Mouse (Mus musculus) myocyte (in vitro differentiated cells): ENCODE results near the gene Stxbp3. TPM values are rescaled to one million over a fixed set of nuclear protein-coding genes. Genes with fewer than 3 reads are reported as not detected.

Experiments used
- H3K27me3 ChIP-seq: one replicate; pipeline ENCODE4 v1.6.1; 2011; ENCODE audit not compliant: control insufficient read depth, insufficient read depth, insufficient read length
- H3K36me3 ChIP-seq: one replicate; pipeline ENCODE4 v1.6.1; 2011; ENCODE audit not compliant: control insufficient read depth, insufficient read depth
- H3K4me2 ChIP-seq: one replicate; pipeline ENCODE4 v1.6.1; 2011; ENCODE audit warnings: low read depth, control low read depth
- H3K4me3 ChIP-seq: one replicate; pipeline ENCODE4 v1.5.1; 2011; ENCODE audit warnings: mild to moderate bottlenecking, control low read depth, moderate library complexity
- H3K79me2 ChIP-seq: one replicate; pipeline ENCODE4 v1.6.1; 2011; ENCODE audit not compliant: control insufficient read depth, insufficient read depth
- H3ac ChIP-seq: one replicate; pipeline ENCODE4 v1.6.1; 2011; ENCODE audit not compliant: control insufficient read depth, insufficient read length
- CEBPB ChIP-seq: IDR thresholded peaks from 2 replicates; pipeline ENCODE4 v1.6.1; 2011; ENCODE audit warnings: mild to moderate bottlenecking, moderate library complexity; ENCODE audit not compliant: poor library complexity, insufficient read depth, severe bottlenecking
- E2F4 ChIP-seq: IDR thresholded peaks from one replicate; pipeline ENCODE4 v1.6.1; 2011; ENCODE audit warnings: mild to moderate bottlenecking, control low read depth, moderate library complexity; ENCODE audit not compliant: insufficient read depth
- MAX ChIP-seq: IDR thresholded peaks from one replicate; pipeline ENCODE4 v1.6.1; 2011; ENCODE audit warnings: low read depth, mild to moderate bottlenecking, control low read depth
- MYOD1 ChIP-seq, 3 experiments: IDR thresholded peaks; one replicate each; pipeline ENCODE4 v1.6.1; 2011; ENCODE audit warnings: control low read depth in 2 of 3, low read depth in 2 of 3, mild to moderate bottlenecking in 2 of 3, moderate library complexity in 1 of 3; ENCODE audit not compliant: insufficient read length in 2 of 3, control insufficient read depth in 1 of 3
- MYOG ChIP-seq, 3 experiments: IDR thresholded peaks; one replicate each; pipeline ENCODE4 v1.6.1; 2011; ENCODE audit warnings: control low read depth in 2 of 3, low read depth in 2 of 3, mild to moderate bottlenecking in 2 of 3; ENCODE audit not compliant: insufficient read length in 2 of 3, control insufficient read depth in 1 of 3, insufficient read depth in 1 of 3
- POLR2A ChIP-seq: IDR thresholded peaks from one replicate; pipeline ENCODE4 v1.6.1; 2011; ENCODE audit warnings: low read depth, mild to moderate bottlenecking, control low read depth, moderate library complexity; ENCODE audit not compliant: insufficient read length
- POLR2AphosphoS2 ChIP-seq: IDR thresholded peaks from one replicate; pipeline ENCODE4 v1.6.1; 2011; ENCODE audit warnings: low read depth, control low read depth; ENCODE audit not compliant: insufficient read length
- REST ChIP-seq: IDR thresholded peaks from one replicate; pipeline ENCODE4 v1.6.1; 2011; ENCODE audit warnings: mild to moderate bottlenecking, control low read depth, moderate library complexity; ENCODE audit not compliant: insufficient read depth, insufficient read length
- SRF ChIP-seq: IDR thresholded peaks from one replicate; pipeline ENCODE4 v1.6.1; 2011; ENCODE audit warnings: low read depth; ENCODE audit not compliant: control insufficient read depth, insufficient read length
- TCF12 ChIP-seq: IDR thresholded peaks from one replicate; pipeline ENCODE4 v1.6.1; 2011; ENCODE audit warnings: mild to moderate bottlenecking, control low read depth; ENCODE audit not compliant: poor library complexity, insufficient read depth, severe bottlenecking
- TCF3 ChIP-seq: IDR thresholded peaks from one replicate; pipeline ENCODE4 v1.6.1; 2011; ENCODE audit warnings: low read depth, control low read depth; ENCODE audit not compliant: insufficient read length
- USF1 ChIP-seq: IDR thresholded peaks from one replicate; pipeline ENCODE4 v1.6.1; 2011; ENCODE audit warnings: low read depth, mild to moderate bottlenecking, control low read depth, moderate library complexity
- polyA plus RNA-seq: library from polyadenylated mRNA; unstranded; fragments of >200 nt; fragmentation: generic; extraction: Trizol; gene quantifications from one replicate; pipeline ENCODE4 v1.2.1, GENCODE M21; 2012; ENCODE audit warnings: missing spikeins

The Stxbp3 gene
- polyA plus RNA-seq = 11.9 TPM

- Histone ChIP-seq H3K4me2 (peak within 1 kb of the TSS; percentile 81), H3K79me2 (peaks cover 46% of the 10 kb centered on the region), H3K4me3 (peak within 1 kb of the TSS; percentile 83), H3K27me3 (no peaks in the 10 kb centered on the region), H3ac (peak within 1 kb of the TSS; percentile 23), H3K36me3 (no peaks in the 10 kb centered on the region)
- TF ChIP-seq SRF = peak; percentile 79
- TF ChIP-seq USF1 = no peak
- TF ChIP-seq POLR2A = peak; percentile 87
- no peak for TF ChIP-seq TCF12
- peak in 1 of 3 experiments; percentile 42 for TF ChIP-seq MYOD1 (IDR thresholded peaks at IDR 0.05; ENCODE audit: control insufficient read depth in 1 of 3, insufficient read length in 2 of 3, low read depth in 2 of 3)
- no peak for TF ChIP-seq E2F4
- no peak for TF ChIP-seq CEBPB
- TF ChIP-seq MAX = no peak
- TF ChIP-seq MYOG (IDR thresholded peaks at IDR 0.05; ENCODE audit: control insufficient read depth in 1 of 3, insufficient read depth in 1 of 3, insufficient read length in 2 of 3, low read depth in 2 of 3) = no peak
- TF ChIP-seq POLR2AphosphoS2 = peak; percentile 89
- no peak for TF ChIP-seq TCF3
- peak; percentile 9 for TF ChIP-seq REST
These were observed at the start of gene Stxbp3 for GRCm38 (mm10) chr3:108840000-108840715. Gene Stxbp3 (minus strand): TSS chr3:108840526.

GRCm38 (mm10) chr3:108889908-108890307, 49.6 kb upstream of the Stxbp3 start, which contains the start of gene Fndc7:
Gene Fndc7 (minus strand): TSS chr3:108890008.
- TF ChIP-seq POLR2AphosphoS2 = no peak
- no peak for TF ChIP-seq POLR2A
- TF ChIP-seq MAX = no peak
- no peak for TF ChIP-seq CEBPB
- H3K36me3 ChIP-seq = no peaks in the 10 kb centered on the region
- no peaks in the 10 kb centered on the region for H3K79me2 ChIP-seq

GRCm38 (mm10) chr3:108887618-108887975, 47.3 kb upstream of the Stxbp3 start:
- H3K4me3 ChIP-seq = no peak overlapping the region
- TF ChIP-seq REST (no peak), POLR2AphosphoS2 (no peak), TCF3 (no peak), TCF12 (no peak), USF1 (no peak), MYOD1 (IDR thresholded peaks at IDR 0.05; ENCODE audit: control insufficient read depth in 1 of 3, insufficient read length in 2 of 3, low read depth in 2 of 3) (no peak), MYOG (IDR thresholded peaks at IDR 0.05; ENCODE audit: control insufficient read depth in 1 of 3, insufficient read depth in 1 of 3, insufficient read length in 2 of 3, low read depth in 2 of 3) (no peak)

More at GRCm38 (mm10) chr3:108889908-108890307, 49.6 kb upstream of the Stxbp3 start, which contains the start of gene Fndc7:
- Histone ChIP-seq H3K27me3 (no peaks in the 10 kb centered on the region), H3K4me3 (no peak within 1 kb of the TSS), H3K4me2 (no peak within 1 kb of the TSS), H3ac (no peak within 1 kb of the TSS)

GRCm38 (mm10) chr3:108886934-108887617, 46.8 kb upstream of the Stxbp3 start:
- H3K4me3 ChIP-seq = no peak overlapping the region
- H3K4me2 ChIP-seq = no peak overlapping the region
- TF ChIP-seq POLR2AphosphoS2 (no peak), POLR2A (no peak), MYOD1 (IDR thresholded peaks at IDR 0.05; ENCODE audit: control insufficient read depth in 1 of 3, insufficient read length in 2 of 3, low read depth in 2 of 3) (no peak)
- no peak overlapping the region for H3ac ChIP-seq
- no peaks in the 10 kb centered on the region for H3K27me3 ChIP-seq
- H3K79me2 ChIP-seq = no peaks in the 10 kb centered on the region
- H3K36me3 ChIP-seq = no peaks in the 10 kb centered on the region

More at GRCm38 (mm10) chr3:108887618-108887975, 47.3 kb upstream of the Stxbp3 start:
- H3K4me2 ChIP-seq = no peak overlapping the region
- H3K79me2 ChIP-seq = no peaks in the 10 kb centered on the region
- H3K36me3 ChIP-seq = no peaks in the 10 kb centered on the region
- no peaks in the 10 kb centered on the region for H3K27me3 ChIP-seq
- no peak overlapping the region for H3ac ChIP-seq

GRCm38 (mm10) chr3:108885686-108886530, 45.6 kb upstream of the Stxbp3 start:
- no peaks in the 10 kb centered on the region for H3K27me3 ChIP-seq
- H3K79me2 ChIP-seq = no peaks in the 10 kb centered on the region
- no peak overlapping the region for H3ac ChIP-seq
- no peaks in the 10 kb centered on the region for H3K36me3 ChIP-seq
- no peak overlapping the region for H3K4me3 ChIP-seq
- TF ChIP-seq POLR2A (no peak), MYOG (IDR thresholded peaks at IDR 0.05; ENCODE audit: control insufficient read depth in 1 of 3, insufficient read depth in 1 of 3, insufficient read length in 2 of 3, low read depth in 2 of 3) (peak in 1 of 3 experiments; percentile 53)
- H3K4me2 ChIP-seq = no peak overlapping the region
